In genomic region chr8:61557036-61557435, GRCm38 (mm10) we compare ENCODE assay signal across 27 mouse cellular contexts.
DNase-seq lines count a peak whose midpoint lies in the region; ATAC-seq and TF ChIP-seq lines count a peak whose summit lies in the region.
"Had no signal": no experiment of that assay in that cellular context is flagged by ENCODE, and none has a peak within 500 bp of the region (broad histone marks: within the 10 kb centered on the region; RNA-seq: fewer than 3 reads in every experiment).

No protein-coding gene starts in this region.

- H3K9me3 ChIP-seq in embryonic facial prominence, embryonic 13.5 days, result no peaks in the 10 kb centered on the region
- no peaks in the 10 kb centered on the region for H3K9me3 ChIP-seq in embryonic facial prominence, embryonic 10.5 days
- no peaks in the 10 kb centered on the region for H3K9me3 ChIP-seq in embryonic facial prominence, embryonic 15.5 days (replicated peaks)
- no peaks in the 10 kb centered on the region for H3K9me3 ChIP-seq in stomach, postnatal 0 days (ENCODE audit: control insufficient read depth, low read length)
- no peaks in the 10 kb centered on the region for H3K9me3 ChIP-seq in hindbrain, embryonic 14.5 days (ENCODE audit: control insufficient read depth, low read length)
- H3K9me3 ChIP-seq: embryonic facial prominence, embryonic 12.5 days; heart, embryonic 15.5 days; hindbrain, embryonic 10.5 days; hindbrain, embryonic 13.5 days had no signal

- TF ChIP-seq EP300 in stomach, postnatal 0 days (optimal IDR thresholded peaks at IDR 0.05), result no peak

- peaks cover 67% of the 10 kb centered on the region for H3K4me1 ChIP-seq in embryonic facial prominence, embryonic 13.5 days
- H3K4me1 ChIP-seq in embryonic facial prominence, embryonic 10.5 days, result peaks cover 20% of the 10 kb centered on the region
- H3K4me1 ChIP-seq in embryonic facial prominence, embryonic 15.5 days, result peaks cover 53% of the 10 kb centered on the region
- peaks cover 12% of the 10 kb centered on the region; the same call in 1 of the 2 replicates for H3K4me1 ChIP-seq in stomach, postnatal 0 days (replicated peaks; ENCODE audit: control insufficient read depth, insufficient read depth)
- H3K4me1 ChIP-seq in hindbrain, embryonic 14.5 days (replicated peaks; ENCODE audit: control insufficient read depth, insufficient read depth, low read length), result 0 out of 2 replicates have a peak, but pooled peaks cover 3% of the 10 kb centered on the region

- H3K27me3 ChIP-seq in embryonic facial prominence, embryonic 13.5 days, result no peaks in the 10 kb centered on the region
- H3K27me3 ChIP-seq in embryonic facial prominence, embryonic 10.5 days (replicated peaks; ENCODE audit: low read depth, poor library complexity, severe bottlenecking), result no peaks in the 10 kb centered on the region
- no peaks in the 10 kb centered on the region for H3K27me3 ChIP-seq in embryonic facial prominence, embryonic 15.5 days
- H3K27me3 ChIP-seq in stomach, postnatal 0 days (ENCODE audit: control insufficient read depth, insufficient read depth, low read length), result no peaks in the 10 kb centered on the region
- no peaks in the 10 kb centered on the region for H3K27me3 ChIP-seq in hindbrain, embryonic 14.5 days (ENCODE audit: control insufficient read depth, insufficient read depth, low read length)
- H3K27me3 ChIP-seq: embryonic facial prominence, embryonic 12.5 days; heart, embryonic 15.5 days; hindbrain, embryonic 13.5 days had no signal

- no peak overlapping the region for H3K9ac ChIP-seq in embryonic facial prominence, embryonic 13.5 days
- H3K9ac ChIP-seq in embryonic facial prominence, embryonic 15.5 days, result no peak overlapping the region
- H3K9ac ChIP-seq in stomach, postnatal 0 days (ENCODE audit: low read length), result no peak overlapping the region
- no peak overlapping the region for H3K9ac ChIP-seq in hindbrain, embryonic 14.5 days
- H3K9ac ChIP-seq: embryonic facial prominence, embryonic 12.5 days; forebrain, postnatal 0 days; heart, embryonic 15.5 days; hindbrain, embryonic 13.5 days had no signal

- no peak for DNase-seq in embryonic facial prominence, embryonic 10.5 days (ENCODE audit: low spot score)
- DNase-seq in 416B (ENCODE audit: low read depth), result peak; percentile 11
- no peak for DNase-seq in stomach, postnatal 0 days (ENCODE audit: low spot score)
- DNase-seq in spleen, adult 12 weeks (ENCODE audit: low spot score), result no peak
- no peak for DNase-seq in hindbrain, embryonic 14.5 days (ENCODE audit: low spot score)
- DNase-seq: adrenal gland, adult 8-10 months; adrenal gland, postnatal 25 days; B cell, adult 2 months; cerebellum, adult 11-12 months; cerebellum, adult 8-10 months; cerebellum, postnatal 10 days; cerebellum, postnatal 36 days; forebrain, postnatal 0 days; gastrocnemius, postnatal 25 days; heart, postnatal 10 days; heart, postnatal 36 days had no signal

- H3K36me3 ChIP-seq in embryonic facial prominence, embryonic 13.5 days, result 0 out of 2 replicates have a peak, but pooled peaks cover 5% of the 10 kb centered on the region
- H3K36me3 ChIP-seq in embryonic facial prominence, embryonic 10.5 days (replicated peaks), result peaks cover 3% of the 10 kb centered on the region; the same call in 1 of the 2 replicates
- no peaks in the 10 kb centered on the region for H3K36me3 ChIP-seq in embryonic facial prominence, embryonic 15.5 days
- H3K36me3 ChIP-seq in stomach, postnatal 0 days (ENCODE audit: control insufficient read depth, insufficient read depth, low read length), result no peaks in the 10 kb centered on the region
- H3K36me3 ChIP-seq in hindbrain, embryonic 14.5 days (replicated peaks; ENCODE audit: control insufficient read depth, insufficient read depth), result no peaks in the 10 kb centered on the region
- H3K36me3 ChIP-seq: embryonic facial prominence, embryonic 12.5 days; heart, embryonic 15.5 days; hindbrain, embryonic 10.5 days; hindbrain, embryonic 13.5 days had no signal

- TF ChIP-seq CTCF in stomach, postnatal 0 days (IDR thresholded peaks at IDR 0.05; ENCODE audit: low read depth), result no peak

- H3K27ac ChIP-seq in embryonic facial prominence, embryonic 13.5 days, result peak overlapping the region; percentile 29; the same call in 1 of the 2 replicates
- no peak overlapping the region for H3K27ac ChIP-seq in embryonic facial prominence, embryonic 10.5 days (replicated peaks)
- 0 out of 2 replicates have a peak overlapping the region, but pooled peaks have one; percentile 2 for H3K27ac ChIP-seq in embryonic facial prominence, embryonic 15.5 days (replicated peaks)
- 0 out of 2 replicates have a peak overlapping the region, but pooled peaks have one; percentile 30 for H3K27ac ChIP-seq in stomach, postnatal 0 days (replicated peaks)
- no peak overlapping the region for H3K27ac ChIP-seq in hindbrain, embryonic 14.5 days
- H3K27ac ChIP-seq: hindbrain, embryonic 10.5 days; hindbrain, embryonic 13.5 days; hindbrain, postnatal 0 days had no signal

- ATAC-seq in embryonic facial prominence, embryonic 13.5 days (ENCODE audit: insufficient number of reproducible peaks, insufficient read depth, low FRiP score, low TSS enrichment, low read depth), result no peak
- no peak for ATAC-seq in embryonic facial prominence, embryonic 15.5 days (ENCODE audit: insufficient number of reproducible peaks, low FRiP score, low TSS enrichment, low read depth)
- ATAC-seq in stomach, postnatal 0 days (ENCODE audit: low FRiP score, low TSS enrichment), result no peak
- ATAC-seq in hindbrain, embryonic 14.5 days (ENCODE audit: low FRiP score), result no peak
- ATAC-seq: forebrain, embryonic 14.5 days; forebrain, postnatal 0 days; hindbrain, postnatal 0 days; inflammation-experienced regulatory T-cells, adult 6 months; intestine, embryonic 16.5 days had no signal

- no peak overlapping the region for H3K4me3 ChIP-seq in embryonic facial prominence, embryonic 13.5 days
- H3K4me3 ChIP-seq in embryonic facial prominence, embryonic 10.5 days, result no peak overlapping the region
- no peak overlapping the region for H3K4me3 ChIP-seq in embryonic facial prominence, embryonic 15.5 days (replicated peaks)
- H3K4me3 ChIP-seq in stomach, postnatal 0 days (ENCODE audit: low read depth, low read length), result no peak overlapping the region
- H3K4me3 ChIP-seq in hindbrain, embryonic 14.5 days (replicated peaks; ENCODE audit: low read length), result no peak overlapping the region
- H3K4me3 ChIP-seq: embryonic facial prominence, embryonic 12.5 days; heart, embryonic 15.5 days; hindbrain, embryonic 10.5 days; hindbrain, embryonic 13.5 days had no signal

- no peak overlapping the region for H3K4me2 ChIP-seq in embryonic facial prominence, embryonic 13.5 days
- H3K4me2 ChIP-seq in embryonic facial prominence, embryonic 15.5 days (replicated peaks), result no peak overlapping the region
- H3K4me2 ChIP-seq in stomach, postnatal 0 days (replicated peaks; ENCODE audit: low read depth), result no peak overlapping the region
- no peak overlapping the region for H3K4me2 ChIP-seq in hindbrain, embryonic 14.5 days (replicated peaks)
- H3K4me2 ChIP-seq: embryonic facial prominence, embryonic 12.5 days; heart, embryonic 11.5 days; heart, embryonic 15.5 days; hindbrain, embryonic 13.5 days had no signal

Comparison
In these comparisons a context has a peak if more than half of its experiments do, and no peak if none do; other contexts are left out.
1. H3K27ac ChIP-seq: peak in embryonic facial prominence, embryonic 13.5 days (single experiment), embryonic facial prominence, embryonic 15.5 days (single experiment) and stomach, postnatal 0 days (single experiment); none in embryonic facial prominence, embryonic 10.5 days (single experiment) and hindbrain, embryonic 14.5 days (single experiment).